Mouse (Mus musculus) stomach, postnatal 0 days (tissue): Measurements from ENCODE around the gene Skil. TPM values are rescaled to one million over a fixed set of nuclear protein-coding genes. Genes with fewer than 3 reads are reported as not detected.

ENCODE experiments used
- ATAC-seq: fragments of 200-750 bp; cut with Nextera tagmentation; 2 replicates; pipeline ENCODE4 v1.8.0; 2017; ENCODE audit not compliant: low FRiP score, low TSS enrichment
- DNase-seq: peaks from one replicate; pipeline ENCODE4 v3.0.0-alpha.2; 2016; ENCODE audit warnings: low spot score
- H3K27ac ChIP-seq: fragments of 300-500 bp; sonication (generic); replicated peaks from 2 replicates; pipeline ENCODE4 v1.5.1; 2014; ENCODE audit warnings: mild to moderate bottlenecking, control low read depth
- H3K27me3 ChIP-seq: fragments of 300-500 bp; sonication (generic); 2 replicates; pipeline ENCODE4 v1.6.1; 2014; ENCODE audit warnings: low read length; ENCODE audit not compliant: control insufficient read depth, insufficient read depth
- H3K36me3 ChIP-seq: fragments of 300-500 bp; sonication (generic); 2 replicates; pipeline ENCODE4 v1.6.1; 2014; ENCODE audit warnings: low read length, mixed read lengths; ENCODE audit not compliant: control insufficient read depth, insufficient read depth
- H3K4me1 ChIP-seq: fragments of 300-500 bp; sonication (generic); replicated peaks from 2 replicates; pipeline ENCODE4 v1.6.1; 2014; ENCODE audit warnings: antibody characterized with exemption; ENCODE audit not compliant: control insufficient read depth, insufficient read depth
- H3K4me2 ChIP-seq: fragments of 300-500 bp; sonication (generic); replicated peaks from 2 replicates; pipeline ENCODE4 v1.6.1; 2014; ENCODE audit warnings: low read depth, mild to moderate bottlenecking, control low read depth, moderate library complexity
- H3K4me3 ChIP-seq: fragments of 300-500 bp; sonication (generic); 2 replicates; pipeline ENCODE4 v1.5.1; 2014; ENCODE audit warnings: low read depth, low read length, control low read depth
- H3K9ac ChIP-seq: fragments of 300-500 bp; sonication (generic); 2 replicates; pipeline ENCODE4 v1.6.1; 2014; ENCODE audit warnings: mild to moderate bottlenecking, low read length, control low read depth, mixed read lengths
- H3K9me3 ChIP-seq: fragments of 300-500 bp; sonication (generic); 2 replicates; pipeline ENCODE4 v1.6.1; 2016; ENCODE audit warnings: low read length; ENCODE audit not compliant: control insufficient read depth
- CTCF ChIP-seq: IDR thresholded peaks from 2 replicates; pipeline ENCODE4 v1.5.1; 2016; ENCODE audit warnings: antibody characterized with exemption, low read depth, mild to moderate bottlenecking, moderate library complexity
- EP300 ChIP-seq: optimal IDR thresholded peaks from 2 replicates; pipeline ENCODE3; 2016; ENCODE audit warnings: antibody characterized with exemption
- WGBS: fragments of 180-500 bp; shearing (Covaris S2); extraction: QIAGEN DNeasy Blood & Tissue Kit; methylation state at CpG from one replicate; pipeline ENCODE4 v1.1.7; 2014; 5-methylcytosine and 5-hydroxymethylcytosine counted together
- polyA plus RNA-seq: library from polyadenylated mRNA; unstranded; fragments of >200 nt; fragmentation: Nextera tagmentation; extraction: Ambion mirVana; gene quantifications from 2 replicates; pipeline ENCODE4 v1.2.1, GENCODE M21; 2015

The Skil gene
- 16.4 and 20.8 TPM in 2 replicates for polyA plus RNA-seq

DNA sequence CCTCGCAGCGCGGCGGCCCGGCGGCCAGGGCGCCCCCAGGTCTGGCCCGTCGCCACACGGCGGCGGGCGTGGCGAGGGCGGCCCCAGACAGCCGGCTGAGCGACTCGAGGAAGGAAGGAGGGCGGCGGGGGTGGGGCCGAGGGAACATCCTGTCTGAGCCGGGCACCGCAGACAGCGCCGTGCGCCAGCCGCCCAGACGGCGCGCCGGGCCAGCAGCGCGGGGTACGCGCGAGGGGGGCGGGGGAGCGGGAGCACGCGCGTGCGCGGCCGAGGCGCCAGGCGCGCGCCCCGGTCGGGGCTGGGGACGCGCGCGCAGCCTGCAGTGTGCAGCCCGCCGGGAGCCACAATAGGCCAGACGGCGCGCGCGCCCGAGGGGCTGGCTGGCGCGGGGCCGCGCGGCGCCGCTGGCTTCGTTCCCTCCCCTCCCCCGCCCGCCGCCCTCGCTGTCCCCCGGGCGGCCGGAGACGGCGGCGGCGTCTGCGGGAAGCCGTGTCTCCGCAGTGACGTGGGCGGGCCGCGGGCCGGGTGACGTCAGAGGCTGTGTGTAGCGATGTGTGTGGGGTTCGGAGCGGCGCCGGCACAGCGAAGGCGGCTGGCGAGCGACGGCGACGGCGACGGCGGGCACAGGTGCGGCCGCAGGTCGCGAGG lies at the start of gene Skil:
Gene Skil (plus strand): TSS at position 528 of the 648 bp plus-strand sequence.
- Histone ChIP-seq H3K9ac (peak within 1 kb of the TSS; percentile 95), H3K27me3 (no peaks in the 10 kb centered on the region), H3K27ac (peak within 1 kb of the TSS; percentile 99), H3K9me3 (no peaks in the 10 kb centered on the region), H3K4me1 (peaks cover 10% of the 10 kb centered on the region; the same call in 1 of the 2 replicates), H3K36me3 (no peaks in the 10 kb centered on the region), H3K4me2 (peak within 1 kb of the TSS; percentile 86), H3K4me3 (peak within 1 kb of the TSS; percentile 97)
- TF ChIP-seq EP300 (no peak), CTCF (no peak)
- ATAC-seq (peak; percentile 97), DNase-seq (peak; percentile 98)
- under 1% methylated on average over 57 of the region's 109 CpGs for WGBS

DNA sequence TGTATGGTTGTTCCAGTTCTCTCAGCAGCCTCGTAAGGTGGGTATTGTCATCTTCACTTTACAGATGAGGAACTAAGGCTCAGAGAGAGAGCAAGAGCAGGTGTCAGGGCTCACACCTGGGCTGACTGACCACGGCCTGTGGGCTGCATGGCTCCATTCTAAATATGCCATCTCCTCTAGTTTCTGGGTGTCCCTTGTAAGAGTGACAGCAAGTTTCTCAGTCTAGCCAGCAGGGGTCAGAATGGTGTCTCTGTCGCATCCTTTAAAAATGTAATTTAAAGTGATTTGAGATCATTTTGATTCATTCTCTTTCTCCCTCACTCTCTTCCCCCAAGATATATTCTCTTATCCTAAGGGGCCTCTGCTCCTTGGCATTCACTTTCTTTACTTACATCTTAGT lies 47.6 kb upstream of the Skil start:
- Histone ChIP-seq H3K4me2 (no peak overlapping the region), H3K9ac (no peak overlapping the region), H3K4me3 (no peak overlapping the region), H3K4me1 (no peaks in the 10 kb centered on the region), H3K27ac (no peak overlapping the region), H3K9me3 (no peaks in the 10 kb centered on the region), H3K27me3 (no peaks in the 10 kb centered on the region), H3K36me3 (peaks cover 19% of the 10 kb centered on the region)
- DNase-seq (no peak), ATAC-seq (no peak)
- WGBS: 59% methylated on average over 3 of the region's 3 CpGs
- TF ChIP-seq EP300 (no peak), CTCF (peak; percentile 62)

DNA sequence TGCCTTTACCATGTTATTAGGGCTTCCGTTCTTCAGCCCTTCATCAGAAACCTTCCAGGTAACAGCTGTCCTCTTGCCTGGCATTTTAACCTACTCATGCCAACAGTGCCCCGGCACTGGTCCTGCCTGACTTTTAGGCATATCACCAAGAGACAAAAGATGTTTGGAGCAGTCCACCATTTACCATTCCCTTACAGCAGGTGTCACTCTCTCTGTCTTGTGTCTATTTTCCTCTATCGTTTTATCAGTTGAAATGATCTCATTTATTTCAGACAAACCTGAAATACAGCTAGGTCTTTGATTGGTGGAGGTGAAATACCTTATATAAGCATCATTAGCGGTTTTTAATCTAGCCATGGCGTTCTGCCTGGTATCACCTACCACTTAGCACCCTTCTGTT lies 45.8 kb upstream of the Skil start:
- no peaks in the 10 kb centered on the region for H3K9me3 ChIP-seq
- peaks cover 13% of the 10 kb centered on the region for H3K36me3 ChIP-seq
- no peak overlapping the region for H3K4me2 ChIP-seq
- H3K27ac ChIP-seq: no peak overlapping the region
- ATAC-seq: no peak
- H3K9ac ChIP-seq: no peak overlapping the region
- H3K4me1 ChIP-seq: no peaks in the 10 kb centered on the region
- 87% methylated on average over 5 of the region's 5 CpGs for WGBS
- no peak overlapping the region for H3K4me3 ChIP-seq
- no peak for TF ChIP-seq EP300
- peak; percentile 42 for TF ChIP-seq CTCF
- no peak for DNase-seq
- no peaks in the 10 kb centered on the region for H3K27me3 ChIP-seq

DNA sequence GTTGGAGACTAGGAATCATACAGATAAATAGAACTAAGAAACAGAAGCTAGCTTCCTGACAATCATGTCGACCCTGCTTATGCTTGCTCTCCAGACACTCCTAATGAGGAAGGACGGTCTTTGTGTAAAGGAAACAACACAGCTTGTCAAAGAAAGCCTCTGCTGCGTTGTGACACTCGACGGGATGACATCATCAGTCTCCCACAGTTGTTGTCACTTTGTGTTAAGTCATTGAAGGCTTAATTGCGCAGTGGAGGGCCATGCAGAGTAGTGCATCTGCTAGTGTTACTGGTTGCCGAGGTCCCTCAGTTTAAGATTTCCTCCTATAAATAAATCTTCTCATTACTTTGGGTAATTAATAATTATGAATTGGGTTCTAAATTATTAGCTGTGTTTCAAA lies 44.5 kb upstream of the Skil start:
- H3K4me3 ChIP-seq: no peak overlapping the region
- H3K36me3 ChIP-seq: peaks cover 13% of the 10 kb centered on the region
- no peak overlapping the region for H3K9ac ChIP-seq
- H3K27me3 ChIP-seq: no peaks in the 10 kb centered on the region
- TF ChIP-seq EP300 (no peak), CTCF (no peak)
- WGBS: 81% methylated on average over 7 of the region's 7 CpGs
- H3K4me1 ChIP-seq: no peaks in the 10 kb centered on the region
- no peak overlapping the region for H3K27ac ChIP-seq
- no peak for ATAC-seq
- no peak for DNase-seq
- H3K4me2 ChIP-seq: no peak overlapping the region
- no peaks in the 10 kb centered on the region for H3K9me3 ChIP-seq

DNA sequence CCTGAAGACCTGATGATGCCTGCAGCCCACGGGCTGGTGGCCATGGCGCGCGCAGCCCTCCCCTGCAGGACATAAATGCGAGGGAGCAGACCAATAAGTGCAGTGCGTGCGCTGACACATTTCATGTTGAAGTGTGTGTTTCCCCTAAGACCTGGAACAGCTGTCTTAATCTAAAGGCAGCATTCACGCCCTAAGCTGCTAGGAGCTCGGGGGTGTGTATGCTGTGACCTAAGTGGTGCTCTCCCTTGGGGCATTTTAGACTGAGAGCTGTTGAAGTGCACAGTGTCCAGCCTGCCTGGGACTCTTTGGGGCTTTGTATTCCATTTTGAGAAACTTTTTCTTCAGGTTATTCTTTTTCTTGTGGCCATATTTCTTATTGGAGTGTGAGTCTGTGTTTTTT lies 43.1 kb upstream of the Skil start:
- Histone ChIP-seq H3K27ac (no peak overlapping the region), H3K4me2 (no peak overlapping the region), H3K4me3 (no peak overlapping the region), H3K9ac (no peak overlapping the region), H3K36me3 (peaks cover 13% of the 10 kb centered on the region), H3K4me1 (no peaks in the 10 kb centered on the region), H3K27me3 (no peaks in the 10 kb centered on the region), H3K9me3 (no peaks in the 10 kb centered on the region)
- DNase-seq: no peak
- TF ChIP-seq EP300: no peak
- no peak for TF ChIP-seq CTCF
- WGBS: 88% methylated on average over 9 of the region's 9 CpGs
- no peak for ATAC-seq

DNA sequence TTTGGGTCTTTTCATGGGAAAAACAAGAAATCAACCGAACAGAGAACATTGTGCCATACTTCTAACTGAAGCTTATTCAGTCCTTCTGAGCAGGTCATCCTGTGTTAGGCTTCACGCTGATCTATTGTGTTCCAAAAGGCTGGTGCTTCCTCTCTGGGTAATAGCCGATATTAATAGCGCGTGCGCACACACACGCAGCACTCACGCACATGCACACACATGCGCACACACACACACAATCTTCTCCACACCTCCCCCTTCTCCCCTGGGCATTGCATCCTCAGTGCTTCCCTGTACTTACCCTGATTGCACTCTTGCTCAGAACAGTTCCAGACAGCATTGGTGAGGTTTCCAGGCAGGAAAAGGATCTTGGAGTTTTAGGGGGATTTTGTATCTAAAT lies 41.7 kb upstream of the Skil start:
- Histone ChIP-seq H3K9ac (no peak overlapping the region), H3K27ac (no peak overlapping the region), H3K4me1 (no peaks in the 10 kb centered on the region), H3K27me3 (no peaks in the 10 kb centered on the region), H3K4me2 (no peak overlapping the region), H3K4me3 (no peak overlapping the region), H3K9me3 (no peaks in the 10 kb centered on the region), H3K36me3 (peaks cover 10% of the 10 kb centered on the region)
- TF ChIP-seq EP300 (no peak), CTCF (no peak)
- DNase-seq: no peak
- 92% methylated on average over 9 of the region's 9 CpGs for WGBS
- no peak for ATAC-seq
